Mouse (Mus musculus) cerebellum, adult 2 months (tissue): ENCODE measurements around the gene Padi4.

ENCODE experiments used
- CTCF ChIP-seq: fragments of 200-500 bp; IDR thresholded peaks from 2 replicates; pipeline ENCODE4 v1.5.1; 2011; ENCODE audit warnings: low read depth, mild to moderate bottlenecking, control low read depth, low read length, moderate library complexity, borderline replicate concordance; ENCODE audit not compliant: insufficient read depth
- POLR2A ChIP-seq: fragments of 200-500 bp; IDR thresholded peaks from 2 replicates; pipeline ENCODE4 v1.6.1; 2011; ENCODE audit warnings: low read length, control low read depth, borderline replicate concordance; ENCODE audit not compliant: insufficient read depth

DNA sequence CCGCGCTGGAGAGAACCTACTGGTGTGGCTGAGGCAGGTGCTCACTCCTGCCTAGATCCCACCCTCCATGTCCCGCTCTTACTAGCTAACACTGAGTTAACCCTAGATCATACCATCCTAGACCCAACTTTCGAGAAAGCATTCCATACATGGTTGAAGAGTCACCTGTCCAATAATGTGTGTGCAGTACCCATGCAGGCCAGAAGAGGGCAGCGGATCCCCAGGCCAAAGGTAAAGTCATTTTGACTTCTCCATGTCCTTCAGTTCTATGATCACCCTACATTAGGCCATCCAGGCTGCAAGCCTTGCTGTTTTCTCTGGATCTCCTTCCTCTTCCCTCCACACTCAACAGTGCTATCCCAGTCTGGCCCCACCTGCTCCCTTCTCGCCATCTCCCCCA, 14.9 kb upstream of the Padi4 start:
- TF ChIP-seq CTCF (peak; percentile 78), POLR2A (no peak)
